Mouse (Mus musculus): ENCODE results near the gene Prg2. TPM values are rescaled to one million over a fixed set of nuclear protein-coding genes. Genes with fewer than 3 reads are reported as not detected.

The Prg2 gene
- total and polyA plus RNA-seq, 3 experiments: 0.17 to 0.42 TPM; not detected in 1

DNA sequence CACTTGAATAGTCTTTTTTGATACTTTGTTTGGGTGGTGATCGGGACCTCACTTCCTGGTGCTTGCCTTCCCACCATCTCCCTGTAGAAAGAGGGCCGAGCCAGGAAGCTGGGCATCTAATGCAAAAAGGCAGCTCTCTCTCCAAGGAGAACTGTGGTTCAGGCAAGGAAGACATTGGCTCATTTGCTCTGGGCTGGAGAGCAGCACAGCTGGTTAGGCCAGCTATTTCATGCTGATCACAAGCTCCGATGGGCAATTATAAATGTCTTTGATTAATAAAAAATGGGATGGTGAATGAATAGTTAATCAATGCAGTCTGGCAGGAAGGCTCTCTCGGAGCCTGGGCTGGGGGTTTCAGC lies 45.6 kb upstream of the Prg2 start:
- DNase-seq (ENCODE audit: low read depth, low spot score): no peak
- H3K9me3 ChIP-seq (replicated peaks; ENCODE audit: insufficient read depth, low read length): no peaks in the 10 kb centered on the region
- H3K27me3 ChIP-seq (ENCODE audit: control insufficient read depth in 1 of 2, insufficient read depth in 2 of 2, low read length in 2 of 2): no peaks in the 10 kb centered on the region
- no peak overlapping the region for H3K27ac ChIP-seq (ENCODE audit: control insufficient read depth, low read depth, low read length)
- H3K4me1 ChIP-seq (ENCODE audit: control insufficient read depth in 1 of 2, insufficient read depth in 2 of 2, low read length in 2 of 2): peaks cover 2 to 3% of the 10 kb centered on the region in 2 experiments
- no peak overlapping the region for H3K9ac ChIP-seq (ENCODE audit: control insufficient read depth, low read depth, low read length, poor library complexity, severe bottlenecking)
- TF ChIP-seq POLR2AphosphoS5 (IDR thresholded peaks at IDR 0.05; ENCODE audit: borderline replicate concordance, low read depth, low read length) (no peak), MEF2A (IDR thresholded peaks at IDR 0.05; ENCODE audit: extremely low read depth, insufficient replicate concordance, low read depth, low read length, poor library complexity, severe bottlenecking) (no peak), BHLHE40 (IDR thresholded peaks at IDR 0.05; ENCODE audit: borderline replicate concordance, low read depth, low read length) (no peak), CHD2 (IDR thresholded peaks at IDR 0.05; ENCODE audit: low read length) (no peak), MYB (IDR thresholded peaks at IDR 0.05; ENCODE audit: low read depth, low read length) (no peak), GABPA (IDR thresholded peaks at IDR 0.05; ENCODE audit: low read depth, low read length) (no peak), MYC (IDR thresholded peaks at IDR 0.05; ENCODE audit: low read depth, low read length) (no peak), KAT2A (conservative IDR thresholded peaks at IDR 0.05; ENCODE audit: low read depth, low read length) (no peak), CHD1 (IDR thresholded peaks at IDR 0.05; ENCODE audit: low read depth, low read length) (no peak), TAL1 (IDR thresholded peaks at IDR 0.05; ENCODE audit: low read length) (no peak), ZC3H11A (IDR thresholded peaks at IDR 0.05; ENCODE audit: low read depth, low read length) (no peak), ZNF384 (IDR thresholded peaks at IDR 0.05; ENCODE audit: low read depth, low read length) (no peak)
- H3K36me3 ChIP-seq (ENCODE audit: control insufficient read depth in 1 of 2, insufficient read depth in 2 of 2, low read length in 2 of 2): peaks cover 0 to 4% of the 10 kb centered on the region in 2 experiments; a peak in 2 of 4 replicates
- H3K4me3 ChIP-seq (ENCODE audit: control insufficient read depth in 1 of 2, insufficient read depth in 1 of 2, low read depth in 2 of 2, low read length in 2 of 2): no peak overlapping the region
- peaks cover 18% of the 10 kb centered on the region for H3K79me2 ChIP-seq (ENCODE audit: control insufficient read depth, insufficient read depth, low read length, poor library complexity)

DNA sequence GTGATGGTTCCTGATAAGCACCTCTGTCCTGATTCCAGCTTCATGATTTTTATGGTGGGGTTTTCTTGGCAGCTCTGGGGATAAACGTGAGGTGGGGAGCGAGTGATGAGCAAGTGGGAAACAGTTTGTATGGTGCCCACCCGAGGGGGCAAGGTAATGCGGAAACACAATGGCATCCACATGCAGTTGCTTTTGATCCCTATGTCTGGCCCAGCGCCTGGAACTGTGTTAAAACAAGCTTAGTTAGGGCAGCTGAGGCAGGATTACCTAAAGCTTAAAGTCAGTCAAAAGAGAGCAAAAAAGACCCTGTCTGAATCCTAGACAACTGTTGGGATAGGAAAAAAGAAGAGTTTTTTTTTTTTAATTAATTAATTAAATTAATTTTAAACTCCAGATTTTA lies 45.2 kb upstream of the Prg2 start:
- H3K9ac ChIP-seq (ENCODE audit: control insufficient read depth, low read depth, low read length, poor library complexity, severe bottlenecking): no peak overlapping the region
- TF ChIP-seq POLR2AphosphoS2 (IDR thresholded peaks at IDR 0.05; ENCODE audit: low read length) (no peak), POLR2AphosphoS5 (IDR thresholded peaks at IDR 0.05; ENCODE audit: borderline replicate concordance, low read depth, low read length) (no peak), MAZ (IDR thresholded peaks at IDR 0.05; ENCODE audit: low read depth, low read length) (no peak), ELF1 (IDR thresholded peaks at IDR 0.05; ENCODE audit: low read depth, low read length) (no peak), ETS1 (IDR thresholded peaks at IDR 0.05; ENCODE audit: low read depth, low read length) (no peak), EP300 (IDR thresholded peaks at IDR 0.05; ENCODE audit: low read depth in 1 of 2, low read length in 2 of 2) (no peak), TAL1 (IDR thresholded peaks at IDR 0.05; ENCODE audit: low read length) (no peak), BHLHE40 (IDR thresholded peaks at IDR 0.05; ENCODE audit: borderline replicate concordance, low read depth, low read length) (no peak)
- H3K9me3 ChIP-seq (replicated peaks; ENCODE audit: insufficient read depth, low read length): no peaks in the 10 kb centered on the region
- no peak for DNase-seq (ENCODE audit: low read depth, low spot score)
- H3K27me3 ChIP-seq (ENCODE audit: control insufficient read depth in 1 of 2, insufficient read depth in 2 of 2, low read length in 2 of 2): no peaks in the 10 kb centered on the region
- H3K36me3 ChIP-seq (ENCODE audit: control insufficient read depth in 1 of 2, insufficient read depth in 2 of 2, low read length in 2 of 2): peaks cover 0 to 9% of the 10 kb centered on the region in 2 experiments; a peak in 3 of 4 replicates
- H3K27ac ChIP-seq (ENCODE audit: control insufficient read depth, low read depth, low read length): no peak overlapping the region
- H3K4me3 ChIP-seq (ENCODE audit: control insufficient read depth in 1 of 2, insufficient read depth in 1 of 2, low read depth in 2 of 2, low read length in 2 of 2): no peak overlapping the region
- H3K79me2 ChIP-seq (ENCODE audit: control insufficient read depth, insufficient read depth, low read length, poor library complexity): peaks cover 21% of the 10 kb centered on the region
- H3K4me1 ChIP-seq (ENCODE audit: control insufficient read depth in 1 of 2, insufficient read depth in 2 of 2, low read length in 2 of 2): peaks cover 6% of the 10 kb centered on the region in 2 experiments

All from MEL (cell line).